Mouse (Mus musculus): ENCODE results near the gene Lsamp. TPM values are rescaled to one million over a fixed set of nuclear protein-coding genes. Genes with fewer than 3 reads are reported as not detected.
"Not testable (repeated sequence)": the region's sequence is repeated elsewhere in the genome, so short reads cannot be mapped to it uniquely, and the experiment has no call there.

Lsamp gene
- total RNA-seq, 4 experiments from 2014 or later: 237 to 252 (median 248) TPM

GRCm38 (mm10) chr16:40491606-40492005, 507.4 kb downstream of the Lsamp start:
- DNase-seq (ENCODE audit: low spot score in 2 of 2): no peak

GRCm38 (mm10) chr16:40504262-40504960, 520.2 kb downstream of the Lsamp start:
- DNase-seq (ENCODE audit: low spot score in 2 of 2): no peak

GRCm38 (mm10) chr16:40509146-40510030, 525.2 kb downstream of the Lsamp start:
- peak in 1 of 2 experiments; percentile 62 for DNase-seq (ENCODE audit: low spot score in 2 of 2)

GRCm38 (mm10) chr16:40536754-40537153, 552.6 kb downstream of the Lsamp start:
- no peak for DNase-seq (ENCODE audit: low spot score in 2 of 2)

GRCm38 (mm10) chr16:40549663-40550062, 565.5 kb downstream of the Lsamp start:
- no peak for DNase-seq (ENCODE audit: low spot score in 2 of 2)

- DNase-seq (ENCODE audit: low spot score in 2 of 2): no peak
Measured at GRCm38 (mm10) chr16:40555608-40556007, 571.4 kb downstream of the Lsamp start.

- no peak for DNase-seq (ENCODE audit: low spot score in 2 of 2)
Measured at GRCm38 (mm10) chr16:40557680-40558249, 573.6 kb downstream of the Lsamp start.

GRCm38 (mm10) chr16:40567431-40567941, 583.3 kb downstream of the Lsamp start:
- DNase-seq (ENCODE audit: low spot score in 2 of 2): no peak

GRCm38 (mm10) chr16:40572085-40572745, 588.1 kb downstream of the Lsamp start:
- no peak for DNase-seq (ENCODE audit: low spot score in 2 of 2)

- no peak for DNase-seq (ENCODE audit: low spot score in 2 of 2)
Measured at GRCm38 (mm10) chr16:40582076-40582475, 597.9 kb downstream of the Lsamp start.

GRCm38 (mm10) chr16:40593161-40593560, 609.0 kb downstream of the Lsamp start:
- DNase-seq (ENCODE audit: low spot score in 2 of 2): no peak

- DNase-seq (ENCODE audit: low spot score in 2 of 2): no peak
Measured at GRCm38 (mm10) chr16:40601431-40602387, 617.5 kb downstream of the Lsamp start.

GRCm38 (mm10) chr16:40607509-40607908, 623.3 kb downstream of the Lsamp start:
- DNase-seq (ENCODE audit: low spot score in 2 of 2): no peak

- DNase-seq (ENCODE audit: low spot score in 2 of 2): not testable (repeated sequence)
Measured at GRCm38 (mm10) chr16:40616697-40617096, 632.5 kb downstream of the Lsamp start.

GRCm38 (mm10) chr16:40621086-40621485, 636.9 kb downstream of the Lsamp start:
- not testable (repeated sequence) for DNase-seq (ENCODE audit: low spot score in 2 of 2)

GRCm38 (mm10) chr16:40627159-40627558, 643.0 kb downstream of the Lsamp start:
- DNase-seq (ENCODE audit: low spot score in 2 of 2): no peak

GRCm38 (mm10) chr16:40639621-40640371, 655.6 kb downstream of the Lsamp start:
- no peak for DNase-seq (ENCODE audit: low spot score in 2 of 2)

- peak in 1 of 2 experiments; percentile 10 for DNase-seq (ENCODE audit: low spot score in 2 of 2)
Measured at GRCm38 (mm10) chr16:40652800-40653199, 668.6 kb downstream of the Lsamp start.

- no peak for DNase-seq (ENCODE audit: low spot score in 2 of 2)
Measured at GRCm38 (mm10) chr16:40653508-40653907, 669.3 kb downstream of the Lsamp start.
